Comparison of ENCODE assay signal across 15 mouse cellular contexts in the genomic region with DNA sequence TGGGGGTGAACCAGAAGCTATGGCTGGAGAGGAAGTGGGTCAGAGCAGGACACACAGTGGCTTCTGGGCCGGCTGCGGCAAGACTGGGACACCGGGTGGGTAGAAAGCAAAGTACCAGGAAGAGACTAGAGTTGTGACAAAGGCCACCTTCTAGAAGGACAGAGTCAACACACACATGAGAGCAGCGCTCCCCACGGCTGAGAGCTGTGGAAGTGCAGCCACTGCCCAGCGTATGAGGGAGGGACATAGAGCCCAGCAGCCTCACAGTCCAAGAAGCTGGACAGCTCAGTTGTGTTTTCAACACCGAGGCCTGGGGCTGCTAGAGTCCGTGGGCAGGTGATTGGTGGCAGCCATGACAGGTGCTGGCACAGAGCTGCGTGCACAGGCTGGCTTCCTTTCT.
"Had no signal": no experiment of that assay in that cellular context is flagged by ENCODE, and none has a peak within 500 bp of the region (broad histone marks: within the 10 kb centered on the region; RNA-seq: fewer than 3 reads in every experiment).

No protein-coding gene starts in this region.

- H3K27ac ChIP-seq: intestine, embryonic 15.5 days; kidney, embryonic 15.5 days; left cerebral cortex, adult 2 months; liver, embryonic 15.5 days; macrophage; midbrain, embryonic 13.5 days had no signal

- H3K4me1 ChIP-seq: intestine, embryonic 15.5 days; kidney, embryonic 15.5 days; liver, embryonic 15.5 days; midbrain, embryonic 13.5 days had no signal

- ATAC-seq: intestine, embryonic 15.5 days; midbrain, embryonic 13.5 days had no signal

- H3K27me3 ChIP-seq: intestine, embryonic 15.5 days; liver, embryonic 15.5 days; midbrain, embryonic 13.5 days had no signal

- H3K4me2 ChIP-seq: intestine, embryonic 15.5 days; kidney, embryonic 15.5 days; liver, embryonic 15.5 days; midbrain, embryonic 13.5 days had no signal

- H3K9me3 ChIP-seq: intestine, embryonic 15.5 days; kidney, embryonic 15.5 days; liver, embryonic 15.5 days; midbrain, embryonic 10.5 days; midbrain, embryonic 13.5 days had no signal

- H3K4me3 ChIP-seq: intestine, embryonic 15.5 days; kidney, embryonic 15.5 days; left cerebral cortex, adult 2 months; liver, embryonic 15.5 days; midbrain, embryonic 10.5 days; midbrain, embryonic 13.5 days had no signal

- H3K9ac ChIP-seq: intestine, embryonic 15.5 days; kidney, embryonic 15.5 days; liver, embryonic 15.5 days; midbrain, embryonic 13.5 days had no signal

- DNase-seq: kidney, adult 11 months; kidney, adult 8-10 months; kidney, postnatal 25 days; layer of hippocampus, postnatal 36 days; lung, adult 18-20 months; lung, postnatal 14 days; thymus, adult 18-20 months; thymus, postnatal 36 days had no signal

- H3K36me3 ChIP-seq: intestine, embryonic 15.5 days; kidney, embryonic 15.5 days; liver, embryonic 15.5 days; midbrain, embryonic 10.5 days; midbrain, embryonic 13.5 days had no signal
